Mouse (Mus musculus) heart, postnatal 10 days (tissue): ENCODE data around the gene Olfr633. TPM values are rescaled to one million over a fixed set of nuclear protein-coding genes. Genes with fewer than 3 reads are reported as not detected.
"Not testable (repeated sequence)": the region's sequence is repeated elsewhere in the genome, so short reads cannot be mapped to it uniquely, and the experiment has no call there.

Experiments
- DNase-seq, 2 experiments: peaks; one replicate each; pipeline ENCODE4 v3.0.0; 2021
- intact Hi-C: fragments of 180-260 bp; cut with DNase I; formaldehyde crosslinking; loops from one replicate; pipeline ENCODE4 v1.15.1; 2025
- total RNA-seq, 2 experiments: library from RNA; stranded (reverse); gene quantifications; 2 replicates each; pipeline ENCODE4 v1.2.3; 2021

Gene Olfr633
- not detected for total RNA-seq

DNA sequence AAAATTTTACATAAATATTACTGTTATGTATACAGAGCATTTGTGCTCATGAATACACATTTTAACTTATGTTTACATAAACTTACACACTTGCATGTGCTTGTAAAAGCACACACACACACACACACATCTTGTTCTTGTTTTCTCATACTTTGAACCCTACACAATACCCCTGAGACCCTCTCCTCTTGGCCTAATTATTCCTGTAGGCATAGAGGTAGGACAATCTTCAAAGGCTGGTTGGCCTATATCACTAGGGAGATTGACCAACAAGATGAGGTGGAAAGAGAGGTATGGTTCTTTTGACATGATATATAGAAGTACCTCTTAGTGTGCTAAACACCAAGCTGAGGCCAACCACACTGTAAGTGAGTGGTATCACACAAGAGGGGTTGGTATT is at the start of gene Olfr633:
Olfr633 (plus strand) TSS at position 301 of the 400 bp plus-strand sequence.
- no peak for DNase-seq
- intact Hi-C loops: loop anchor here (5.0 kb wide), 1 partner anchor 1437 kb away; no protein-coding TSS in a partner anchor

DNA sequence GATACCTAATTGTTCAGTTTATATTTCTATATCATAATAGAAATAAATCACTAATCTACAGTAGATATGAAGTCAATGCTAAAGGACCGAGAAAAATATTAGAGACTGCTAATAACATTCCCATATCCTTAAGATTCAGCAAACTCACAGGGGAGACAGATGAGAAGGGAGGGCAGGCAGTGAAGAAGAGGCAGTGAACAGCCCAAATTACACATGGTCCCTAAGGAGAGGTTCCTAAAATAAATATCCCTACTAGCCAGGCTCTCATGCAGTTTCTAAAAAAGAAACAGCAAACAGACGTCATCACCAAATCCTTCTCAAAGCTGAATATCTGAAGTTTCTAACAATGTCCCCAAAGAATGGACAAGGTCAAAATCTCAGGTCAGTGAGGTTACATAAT is 41.0 kb upstream of the Olfr633 start, which contains the start of gene Olfr65:
Olfr65 (plus strand) TSS at position 301 of the 400 bp plus-strand sequence.
- DNase-seq: no peak
- intact Hi-C loops: no loop called here

DNA sequence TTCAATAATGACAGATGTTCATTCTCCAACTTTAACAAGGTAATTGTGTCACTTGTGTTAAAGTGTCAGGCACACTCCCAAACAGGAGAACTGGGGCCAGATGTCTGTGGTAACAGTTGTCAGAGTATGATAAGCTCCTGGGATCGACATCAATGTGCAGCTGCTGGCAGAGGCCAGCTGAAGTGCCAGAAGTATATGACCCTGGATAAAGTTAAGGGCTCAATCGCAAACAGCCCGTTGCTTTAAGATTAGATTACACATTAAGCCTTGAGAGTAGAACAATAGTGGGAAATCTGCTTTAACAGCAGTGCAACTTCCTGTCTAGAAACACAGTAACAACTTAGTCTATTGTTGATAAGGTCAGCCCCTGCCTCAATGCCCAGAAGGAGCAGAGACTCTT is 34.2 kb upstream of the Olfr633 start:
- peak; percentile 3 to 22 for DNase-seq
- intact Hi-C loops: no loop called here

DNA sequence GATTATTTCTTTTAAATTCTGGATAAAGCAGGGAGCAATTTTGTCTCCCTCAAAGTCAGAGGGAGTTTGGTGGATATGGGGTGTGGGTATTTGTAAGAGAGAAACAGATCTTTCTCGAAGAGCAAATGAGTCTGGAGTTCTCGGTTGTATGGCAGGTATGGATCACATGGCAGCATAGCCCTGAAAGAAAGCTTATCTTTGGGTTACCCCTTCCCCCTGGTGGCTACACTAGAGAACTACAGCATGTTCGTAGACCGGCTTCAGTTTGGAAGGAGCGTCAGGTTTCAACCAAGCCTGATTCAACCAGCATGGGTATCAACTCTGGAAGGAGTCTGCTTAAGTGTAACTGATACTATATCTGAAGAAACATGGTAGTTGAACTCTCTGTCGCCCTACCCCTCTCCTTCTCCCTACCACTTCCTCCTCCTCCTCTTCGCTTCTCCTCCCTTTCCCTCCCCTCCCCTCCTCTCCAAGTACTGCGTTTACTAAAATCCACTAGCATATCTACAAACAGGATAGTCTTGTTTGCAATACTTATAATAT is 31.2 kb upstream of the Olfr633 start:
- intact Hi-C loops: no loop called here
- DNase-seq: no peak

DNA sequence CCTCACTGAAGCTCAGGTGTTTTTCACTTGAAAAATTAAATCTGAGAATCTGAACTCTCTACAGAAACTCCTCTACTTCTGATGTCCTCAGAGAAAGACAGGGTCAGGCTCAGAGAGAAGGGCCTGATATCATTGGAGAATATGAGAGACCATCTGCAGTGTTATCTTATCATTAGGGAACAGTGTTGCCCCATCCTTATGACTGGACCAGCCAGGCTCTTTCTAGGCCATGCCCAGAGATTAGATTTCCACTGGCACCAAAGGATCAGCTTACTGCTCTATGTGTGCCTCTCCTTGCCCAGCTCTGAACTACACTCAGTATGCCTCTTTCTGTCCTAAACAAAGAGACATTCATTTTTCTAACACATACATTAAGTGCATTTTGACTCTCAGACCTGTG is 28.9 kb upstream of the Olfr633 start:
- intact Hi-C loops: no loop called here
- no peak for DNase-seq

DNA sequence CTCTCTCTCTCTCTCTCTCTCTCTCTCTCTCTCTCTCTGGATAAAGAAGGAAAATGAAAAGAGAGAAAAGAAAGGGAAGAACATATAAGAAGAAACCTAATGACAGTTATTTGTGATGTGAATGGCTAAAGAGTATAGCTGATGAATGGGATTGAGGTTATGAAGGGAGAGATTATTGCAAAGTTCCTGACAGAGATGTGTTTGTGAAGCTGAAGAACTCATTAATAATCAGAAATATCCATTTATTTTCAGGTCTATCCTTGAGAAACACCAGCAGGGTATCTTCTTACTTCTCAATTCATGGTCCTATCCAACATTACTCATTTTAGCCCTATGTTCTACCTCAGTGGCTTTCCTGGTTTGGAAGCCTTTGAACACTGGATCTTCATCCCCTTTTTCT is 15.7 kb upstream of the Olfr633 start, which contains the start of gene Olfr631:
Olfr631 (plus strand) TSS at position 301 of the 400 bp plus-strand sequence.
- intact Hi-C loops: no loop called here
- no peak for DNase-seq

DNA sequence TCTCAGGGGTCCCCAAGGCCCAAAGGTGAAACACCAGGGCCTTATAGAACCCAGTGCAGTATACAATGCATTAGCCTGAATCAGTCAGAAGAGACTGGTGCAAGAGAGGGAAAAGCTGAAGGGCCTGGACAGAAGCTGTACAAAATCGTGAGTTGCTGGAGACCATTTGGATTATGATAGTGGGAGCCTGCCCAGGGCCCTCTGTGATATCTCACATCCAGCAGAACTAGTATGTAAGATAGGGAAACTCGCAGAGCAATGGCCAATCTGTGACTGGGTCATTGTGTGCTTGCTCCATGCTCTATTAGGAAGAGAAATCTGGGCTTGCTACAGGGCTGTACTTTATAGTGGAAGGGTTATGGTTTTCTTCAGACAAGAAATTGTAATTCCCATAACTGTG is 10.0 kb upstream of the Olfr633 start, which contains the start of gene Olfr632:
Olfr632 (plus strand) TSS at position 84 of the 400 bp plus-strand sequence.
- intact Hi-C loops: no loop called here
- DNase-seq: no peak

DNA sequence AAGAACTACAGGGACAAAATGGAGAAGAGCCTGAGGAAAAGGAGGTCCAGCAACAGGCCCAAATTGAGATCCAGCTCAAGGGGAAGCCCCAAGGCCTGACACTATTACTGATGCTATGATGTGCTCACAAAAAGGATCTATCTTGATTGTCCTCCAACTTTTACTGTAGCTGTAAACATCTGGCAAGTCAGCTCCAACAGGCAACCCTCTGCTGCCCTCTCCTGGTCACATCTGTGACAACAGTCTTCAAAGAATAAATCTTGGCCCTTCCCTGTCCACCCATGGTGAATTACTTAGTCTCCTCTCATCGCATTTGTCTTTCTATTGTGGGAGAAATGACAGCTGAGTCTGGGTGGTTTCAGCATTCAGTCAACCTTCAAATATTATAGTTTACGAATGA is 1.5 kb upstream of the Olfr633 start:
- intact Hi-C loops: loop anchor here (1.0 to 5.0 kb wide), 2 partner anchors 149 to 1435 kb away; no protein-coding TSS in a partner anchor
- DNase-seq: peak; percentile 42 to 55

DNA sequence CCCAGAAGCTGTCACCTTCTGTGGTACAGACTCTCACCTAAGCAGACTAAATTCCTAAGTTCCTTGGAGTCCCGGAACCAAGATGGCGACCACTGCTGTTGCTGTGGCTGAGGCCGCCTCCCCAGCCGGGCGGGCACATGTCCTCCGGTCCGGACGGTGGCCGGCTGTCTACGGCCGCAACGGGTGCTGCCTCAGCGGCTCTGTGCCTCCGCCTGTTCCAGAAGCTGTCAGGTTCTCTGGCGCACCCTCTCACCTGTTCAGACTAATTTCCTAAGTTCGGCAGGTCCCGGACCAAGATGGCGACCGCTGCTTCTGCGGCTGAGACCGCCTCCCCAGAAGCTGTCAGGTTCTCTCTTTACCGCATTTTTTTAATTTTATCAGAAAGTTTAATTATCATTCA is 22.6 kb downstream of the Olfr633 start:
- DNase-seq, intact Hi-C loops: not testable (repeated sequence)

DNA sequence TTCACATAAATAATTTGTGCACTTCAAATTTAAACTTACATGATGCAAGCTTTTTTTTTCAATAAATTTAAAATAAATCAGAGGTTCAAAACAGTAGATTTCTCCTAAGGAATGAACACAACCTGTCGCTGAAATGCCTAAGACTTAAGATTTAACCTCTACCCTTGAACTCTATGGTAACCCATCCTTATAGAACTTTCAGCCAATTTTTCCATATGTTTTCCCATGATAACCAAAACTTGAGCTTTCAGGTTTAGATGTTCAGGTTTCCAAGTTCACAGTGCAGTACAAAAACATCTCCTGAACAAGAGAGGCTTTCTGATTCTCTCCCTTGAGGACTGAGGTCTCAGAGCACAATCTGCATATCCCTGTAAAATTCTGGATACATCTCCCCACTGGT is 26.6 kb downstream of the Olfr633 start, which contains the start of gene Olfr635:
Olfr635 (plus strand) TSS at position 301 of the 400 bp plus-strand sequence.
- intact Hi-C loops: no loop called here
- no peak for DNase-seq

DNA sequence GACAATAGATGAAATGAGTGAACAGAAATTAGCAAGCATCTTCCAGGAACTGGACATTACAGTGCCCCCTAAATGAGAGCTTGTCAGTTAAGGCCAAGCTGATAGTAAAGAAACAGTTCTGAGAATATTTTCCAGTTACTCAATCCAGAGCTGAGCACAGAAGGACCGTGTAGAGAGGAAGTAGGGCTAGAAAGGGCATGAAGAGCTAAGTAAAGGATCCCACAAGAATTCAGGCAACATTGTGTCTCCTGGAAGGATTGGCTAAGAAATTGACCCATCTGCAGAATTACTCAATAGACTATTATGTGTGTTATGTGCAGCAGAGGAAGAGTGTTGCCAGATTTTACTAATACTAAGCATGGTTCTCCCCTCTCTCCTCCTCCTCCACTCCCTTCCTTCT is 27.5 kb downstream of the Olfr633 start:
- DNase-seq: no peak
- intact Hi-C loops: no loop called here

DNA sequence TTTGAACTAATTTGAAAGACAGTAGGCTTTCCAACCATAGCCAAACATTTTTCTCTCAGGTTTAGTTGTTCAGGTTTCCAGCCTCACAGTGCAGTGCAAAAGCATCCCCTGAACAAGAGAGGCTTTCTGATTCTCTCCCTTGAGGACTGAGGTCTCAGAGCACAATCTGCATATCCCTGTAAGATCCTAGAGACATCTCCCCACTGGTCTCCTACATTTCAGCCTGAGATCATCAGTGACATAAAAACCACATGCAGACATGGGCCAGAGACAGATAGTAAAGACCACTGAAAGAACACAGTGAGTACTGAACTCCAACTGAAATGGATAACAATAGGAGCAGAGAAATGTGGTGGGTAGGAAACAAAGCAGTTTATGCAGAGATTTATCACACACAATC is 54.2 kb downstream of the Olfr633 start, which contains the start of gene Olfr638:
Olfr638 (plus strand) TSS at position 301 of the 400 bp plus-strand sequence.
- DNase-seq: no peak
- intact Hi-C loops: no loop called here

Other genes starting within 250 kb of the Olfr633 start
- not detected for gene Olfr243, start 229.8 kb upstream of the Olfr633 start, total RNA-seq
- gene Olfr628, start 214.1 kb upstream of the Olfr633 start, total RNA-seq: not detected
- gene Olfr629, start 199.5 kb upstream of the Olfr633 start, total RNA-seq: not detected
- not detected for gene Olfr630, start 187.1 kb upstream of the Olfr633 start, total RNA-seq
- not detected for gene Olfr69, start 172.8 kb upstream of the Olfr633 start, total RNA-seq
- not detected for gene Olfr68, start 164.7 kb upstream of the Olfr633 start, total RNA-seq
- gene Olfr67, start 152.6 kb upstream of the Olfr633 start, total RNA-seq: not detected
- 1,000 to 10,000 TPM in 1 of 2 experiments, 100 to 1,000 TPM in 1; 560 to 1,219 TPM for gene Hbb-bt, start 130.4 kb upstream of the Olfr633 start, total RNA-seq
- gene Hbb-bs, start 116.3 kb upstream of the Olfr633 start, total RNA-seq: 1,000 to 10,000 TPM; 4,406 to 9,811 TPM
- gene Hbb-bh2, start 103.9 kb upstream of the Olfr633 start, total RNA-seq: not detected
- not detected for gene Hbb-bh1, start 101.3 kb upstream of the Olfr633 start, total RNA-seq
- not detected for gene Hbb-y, start 91.2 kb upstream of the Olfr633 start, total RNA-seq
- not detected for gene Olfr66, start 58.2 kb upstream of the Olfr633 start, total RNA-seq
- not detected for gene Olfr64, start 50.0 kb upstream of the Olfr633 start, total RNA-seq
- not detected for gene Olfr65, start 41.0 kb upstream of the Olfr633 start, total RNA-seq
- gene Olfr631, start 15.6 kb upstream of the Olfr633 start, total RNA-seq: not detected
- not detected for gene Olfr632, start 10.1 kb upstream of the Olfr633 start, total RNA-seq
- not detected for gene Olfr635, start 26.7 kb downstream of the Olfr633 start, total RNA-seq
- not detected for gene Olfr638, start 54.3 kb downstream of the Olfr633 start, total RNA-seq
- gene Olfr639, start 72.9 kb downstream of the Olfr633 start, total RNA-seq: not detected
- not detected for gene Olfr640, start 81.1 kb downstream of the Olfr633 start, total RNA-seq
- not detected for gene Olfr641, start 91.0 kb downstream of the Olfr633 start, total RNA-seq
- not detected for gene Olfr642, start 108.2 kb downstream of the Olfr633 start, total RNA-seq
- gene 4930516K23Rik, start 117.0 kb downstream of the Olfr633 start, total RNA-seq: not detected
- gene Olfr644, start 127.4 kb downstream of the Olfr633 start, total RNA-seq: not detected
- not detected for gene Olfr645, start 141.0 kb downstream of the Olfr633 start, total RNA-seq
- gene Olfr646, start 160.4 kb downstream of the Olfr633 start, total RNA-seq: not detected
- gene Ubqln5, start 185.4 kb downstream of the Olfr633 start, total RNA-seq: not detected
- not detected for gene Olfr643, start 193.0 kb downstream of the Olfr633 start, total RNA-seq
- gene Ubqln3, start 198.8 kb downstream of the Olfr633 start, total RNA-seq: not detected
- gene Ubqlnl, start 206.1 kb downstream of the Olfr633 start, total RNA-seq: not detected
- gene Olfm5, start 220.4 kb downstream of the Olfr633 start, total RNA-seq: not detected
- not detected for gene Olfr648, start 239.0 kb downstream of the Olfr633 start, total RNA-seq